Mouse (Mus musculus) adrenal gland, postnatal 25 days (tissue): Measurements from ENCODE around the gene Ndufa13. TPM values are rescaled to one million over a fixed set of nuclear protein-coding genes. Genes with fewer than 3 reads are reported as not detected.

Source experiments
- DNase-seq: peaks from one replicate; pipeline ENCODE4 v3.0.0; 2021; ENCODE audit warnings: mixed read lengths
- total RNA-seq: library from RNA; stranded (reverse); gene quantifications from 2 replicates; pipeline ENCODE4 v1.2.3, GENCODE M21; 2021

Gene Ndufa13
- total RNA-seq, 1 experiment from 2014 or later = 158 TPM

- no peak for DNase-seq
Observed at GRCm38 (mm10) chr8:69879678-69880077, 22.7 kb downstream of the Ndufa13 start.

DNA sequence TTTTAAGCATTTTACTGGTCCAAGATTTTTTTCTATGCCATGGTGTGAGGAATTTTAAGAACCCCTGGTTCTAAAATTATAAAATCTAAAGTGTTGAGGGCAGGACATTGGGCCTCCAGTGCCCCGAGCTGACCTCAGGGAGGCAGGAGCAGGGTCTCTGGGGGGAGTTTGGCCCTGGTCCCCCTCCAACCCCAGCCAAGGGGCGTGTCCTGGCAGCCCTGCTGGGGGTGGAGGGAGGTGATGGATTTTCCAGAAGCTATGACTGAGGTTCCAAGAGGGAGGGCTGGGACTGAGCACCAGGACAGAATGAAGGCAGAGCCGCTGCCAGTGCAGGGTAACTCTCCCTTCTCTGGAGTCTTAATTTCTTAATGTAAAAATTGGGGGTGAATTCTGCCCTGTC, 24.4 kb downstream of the Ndufa13 start:
- no peak for DNase-seq

DNA sequence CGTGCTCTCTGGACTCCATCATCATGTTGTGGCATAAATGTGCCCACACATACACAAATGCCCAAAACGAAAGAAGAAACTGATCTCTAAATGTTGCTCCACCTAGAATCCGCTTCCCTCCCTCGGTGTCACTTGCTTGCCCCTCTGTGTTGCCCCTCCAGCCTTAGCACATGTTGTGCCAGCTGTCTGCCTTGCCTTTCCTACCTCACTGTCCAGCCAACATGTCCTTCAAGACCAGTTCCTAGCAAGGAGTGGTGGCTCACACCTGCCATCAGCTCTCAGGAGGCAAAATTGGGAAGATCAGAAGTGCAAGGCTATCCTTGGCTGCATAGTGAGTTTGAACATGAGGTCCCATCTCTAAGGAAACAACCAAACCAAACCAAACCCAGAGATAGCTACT, 25.0 kb downstream of the Ndufa13 start:
- no peak for DNase-seq

GRCm38 (mm10) chr8:69876967-69877366, 25.4 kb downstream of the Ndufa13 start:
- no peak for DNase-seq

GRCm38 (mm10) chr8:69876097-69876496, 26.3 kb downstream of the Ndufa13 start:
- no peak for DNase-seq

GRCm38 (mm10) chr8:69874654-69875053, 27.7 kb downstream of the Ndufa13 start:
- no peak for DNase-seq

DNA sequence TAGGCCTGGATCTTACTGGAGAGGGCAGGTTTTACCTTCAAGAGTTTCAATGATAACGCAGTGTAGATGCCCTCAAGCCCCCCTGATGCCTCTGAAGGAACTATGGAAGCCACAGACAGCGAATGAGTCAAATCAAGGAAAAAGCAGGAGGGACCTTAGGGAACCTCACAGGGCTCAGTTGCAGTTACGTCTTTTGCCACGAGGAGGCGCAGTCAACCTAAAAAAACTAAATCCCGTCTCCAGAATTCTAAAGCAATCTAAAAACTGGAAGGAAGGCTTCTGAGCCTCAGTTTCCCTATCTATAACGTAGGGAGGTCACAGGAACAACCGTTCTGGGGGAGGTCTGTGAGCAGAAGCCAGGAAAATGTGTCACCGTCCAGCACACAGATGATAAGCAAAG, 28.2 kb downstream of the Ndufa13 start:
- peak; percentile 66 for DNase-seq

DNA sequence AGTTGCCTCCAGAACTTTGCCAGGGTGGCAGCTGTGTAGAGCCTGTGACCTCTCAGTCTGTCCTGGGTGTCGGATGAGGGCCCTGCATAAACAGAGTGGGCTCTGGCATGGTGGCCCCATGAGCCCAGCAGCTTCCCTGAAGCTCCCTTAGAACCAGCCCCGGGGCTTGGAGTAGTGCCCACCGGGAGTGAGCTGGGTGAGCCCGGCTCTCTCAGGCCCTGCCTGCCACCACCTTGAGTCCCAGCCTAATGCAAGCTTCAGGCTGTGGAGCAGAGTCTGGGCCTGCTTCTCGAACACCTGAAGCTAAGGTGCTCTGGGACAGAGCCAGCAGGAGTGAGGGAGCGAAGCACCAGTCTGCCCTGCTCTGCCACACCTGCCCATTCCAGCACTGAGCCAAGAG, 31.5 kb downstream of the Ndufa13 start:
- DNase-seq = no peak

DNA sequence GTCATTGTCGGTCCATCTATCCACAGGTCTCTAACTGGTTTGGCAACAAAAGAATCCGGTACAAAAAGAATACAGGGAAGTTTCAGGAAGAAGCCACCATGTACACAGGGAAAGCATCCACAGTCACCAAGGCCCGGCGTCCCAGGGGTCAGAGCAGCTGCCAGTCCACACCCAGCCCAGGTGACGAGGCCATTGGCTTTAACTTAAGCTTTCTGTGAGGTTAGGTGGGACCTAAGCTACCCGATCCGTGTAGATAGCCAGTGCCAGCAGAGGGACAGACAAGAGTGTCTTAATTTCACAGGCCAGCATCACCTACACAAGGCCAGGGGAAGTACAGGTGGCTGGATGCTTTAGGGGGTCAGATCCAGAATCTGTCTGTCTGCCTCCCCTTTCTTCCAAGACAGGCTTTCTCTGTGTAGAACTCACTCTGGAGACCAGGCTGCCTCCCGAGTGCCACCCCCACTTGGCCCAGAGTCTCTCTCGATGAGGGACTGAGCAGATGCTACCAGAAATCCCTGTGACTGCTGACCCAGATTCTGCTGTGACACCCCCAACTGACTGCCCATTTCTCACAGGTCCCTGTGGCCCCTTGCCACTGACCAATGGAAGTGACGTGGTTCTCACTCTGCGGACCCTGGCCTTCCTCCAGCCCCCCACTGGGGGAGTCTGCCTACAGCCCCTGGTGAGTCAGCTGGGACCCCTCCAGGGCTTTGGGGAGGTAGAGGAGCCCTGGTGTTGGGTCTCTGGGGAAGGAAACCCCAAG, 32.2 kb downstream of the Ndufa13 start:
- no peak for DNase-seq

GRCm38 (mm10) chr8:69867696-69868326, 34.5 kb downstream of the Ndufa13 start:
- DNase-seq = no peak

GRCm38 (mm10) chr8:69864180-69864579, 38.2 kb downstream of the Ndufa13 start:
- DNase-seq = no peak

GRCm38 (mm10) chr8:69863387-69864020, 38.9 kb downstream of the Ndufa13 start:
- DNase-seq = no peak

DNA sequence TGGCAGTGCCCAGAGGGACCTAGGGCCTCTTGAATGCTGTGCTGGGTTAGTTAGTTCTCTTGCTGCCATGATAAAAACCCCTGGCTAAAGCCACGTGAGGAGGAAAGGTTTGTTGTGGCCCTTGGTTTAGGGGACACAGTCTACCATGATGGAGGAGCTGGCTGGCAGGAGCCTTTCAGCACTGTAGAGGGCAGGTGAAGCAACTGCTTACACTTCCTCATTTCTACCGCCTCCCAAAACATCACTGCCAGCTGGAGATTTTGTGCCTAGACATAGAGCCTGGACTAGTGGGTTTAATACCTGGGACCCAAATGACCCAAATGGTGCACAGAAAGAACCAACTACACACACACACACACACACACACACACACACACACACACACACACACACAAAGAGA, 41.1 kb downstream of the Ndufa13 start:
- no peak for DNase-seq

- DNase-seq = no peak
Observed at GRCm38 (mm10) chr8:69860807-69861206, 41.6 kb downstream of the Ndufa13 start.

- DNase-seq = no peak
Observed at GRCm38 (mm10) chr8:69853869-69854268, 48.5 kb downstream of the Ndufa13 start.

DNA sequence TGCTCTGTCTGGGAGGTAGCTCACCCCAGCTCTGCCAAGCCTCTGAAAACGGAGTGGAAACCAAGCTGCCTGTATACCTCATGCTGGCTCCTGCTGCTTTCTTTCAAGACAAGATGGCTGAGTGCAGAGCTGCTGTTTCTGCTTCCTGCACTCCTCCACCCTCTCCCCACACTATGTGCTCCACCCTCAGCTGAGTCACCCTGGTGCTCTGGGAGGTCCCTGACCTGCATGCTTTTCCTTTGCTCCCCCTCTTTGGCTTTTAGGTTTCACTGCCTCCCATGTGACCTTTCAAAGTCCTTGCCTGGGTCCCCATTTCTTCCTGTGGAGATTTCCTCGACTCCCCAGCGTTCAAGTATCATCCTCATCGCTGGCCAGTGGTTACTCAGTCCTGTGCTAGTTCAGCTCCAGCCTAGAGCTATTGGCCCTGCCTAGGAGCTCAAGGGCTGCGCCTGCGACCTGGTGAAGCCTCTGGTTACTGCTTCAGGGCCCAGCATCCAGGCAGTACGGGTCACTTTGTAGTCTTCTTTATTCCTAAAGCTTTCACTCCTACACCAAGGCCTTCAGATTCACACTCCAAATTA, 51.3 kb downstream of the Ndufa13 start:
- DNase-seq = no peak

DNA sequence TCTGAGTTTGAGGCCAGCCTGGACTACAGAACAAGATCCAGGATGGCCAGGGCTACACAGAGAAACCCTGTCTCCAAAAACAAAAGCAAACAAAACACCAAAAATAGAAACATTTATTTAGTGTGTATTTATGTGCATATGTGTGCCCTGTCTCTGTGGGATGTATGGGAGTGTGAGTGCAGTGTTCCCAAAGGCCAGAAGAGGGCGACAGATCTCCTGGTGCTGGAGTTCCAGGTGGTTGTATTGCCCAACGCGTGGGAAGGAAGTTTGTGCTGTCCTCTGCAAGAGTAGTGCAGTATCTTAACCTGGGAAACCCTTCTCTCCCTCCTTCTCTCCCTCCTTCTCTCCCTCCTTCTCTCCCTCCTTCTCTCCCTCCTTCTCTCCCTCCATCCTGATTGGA, 52.5 kb downstream of the Ndufa13 start:
- DNase-seq = no peak

DNA sequence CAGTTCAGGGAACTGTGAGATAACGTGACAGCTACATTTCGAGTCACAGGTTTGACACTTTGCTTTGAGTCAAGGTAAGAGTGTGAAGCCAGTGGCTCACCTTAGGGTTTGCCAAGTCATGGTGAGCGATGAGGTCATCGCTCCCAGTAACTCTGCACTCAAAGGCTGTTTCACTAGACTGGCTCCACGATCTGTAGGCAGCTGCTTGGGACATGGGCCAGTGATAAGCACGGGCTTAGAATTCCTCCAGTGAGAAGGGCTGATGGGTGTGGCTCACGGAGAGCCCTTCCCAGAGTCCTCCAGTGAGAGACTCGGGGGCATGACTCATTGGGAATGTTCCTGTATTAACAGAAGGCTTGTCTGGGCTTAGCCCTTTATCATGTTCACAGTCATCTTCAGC, 53.4 kb downstream of the Ndufa13 start:
- peak; percentile 32 for DNase-seq

- DNase-seq = no peak
Observed at GRCm38 (mm10) chr8:69847167-69848065, 54.9 kb downstream of the Ndufa13 start.
